Mouse (Mus musculus) stomach, embryonic 16.5 days (tissue): ENCODE data around the gene Cd9. TPM values are rescaled to one million over a fixed set of nuclear protein-coding genes. Genes with fewer than 3 reads are reported as not detected.
A peak's percentile ranks its signal among the peaks of the same experiment; 100 is the strongest.

Experiments used
- ATAC-seq: fragments of 200-750 bp; cut with Nextera tagmentation; 2 replicates; pipeline ENCODE4 v1.8.0; 2017; ENCODE audit warnings: moderate number of reproducible peaks, moderate TSS enrichment; ENCODE audit not compliant: insufficient read depth, low FRiP score
- H3K27ac ChIP-seq: fragments of 300-500 bp; sonication (generic); 2 replicates; pipeline ENCODE4 v1.5.1; 2014; ENCODE audit warnings: low read length
- H3K27me3 ChIP-seq: fragments of 300-500 bp; sonication (generic); 2 replicates; pipeline ENCODE4 v1.6.1; 2014; ENCODE audit warnings: low read length, control low read depth, mixed read lengths; ENCODE audit not compliant: control insufficient read depth, insufficient read depth
- H3K36me3 ChIP-seq: fragments of 300-500 bp; sonication (generic); 2 replicates; pipeline ENCODE4 v1.6.1; 2014; ENCODE audit warnings: low read length; ENCODE audit not compliant: control insufficient read depth, insufficient read depth
- H3K4me1 ChIP-seq: fragments of 300-500 bp; sonication (generic); 2 replicates; pipeline ENCODE4 v1.6.1; 2014; ENCODE audit warnings: low read length, control low read depth, mixed read lengths; ENCODE audit not compliant: control insufficient read depth, insufficient read depth
- H3K4me2 ChIP-seq: fragments of 300-500 bp; sonication (generic); 2 replicates; pipeline ENCODE4 v1.6.1; 2014; ENCODE audit warnings: low read depth, low read length, mixed read lengths
- H3K4me3 ChIP-seq: fragments of 300-500 bp; sonication (generic); replicated peaks from 2 replicates; pipeline ENCODE4 v1.5.1; 2014; ENCODE audit warnings: mild to moderate bottlenecking, low read length
- H3K9ac ChIP-seq: fragments of 300-500 bp; sonication (generic); 2 replicates; pipeline ENCODE4 v1.6.1; 2014; ENCODE audit warnings: low read length
- H3K9me3 ChIP-seq: fragments of 300-500 bp; sonication (generic); replicated peaks from 2 replicates; pipeline ENCODE4 v1.6.1; 2016; ENCODE audit warnings: low read length, control low read depth; ENCODE audit not compliant: control insufficient read depth
- WGBS: fragments of 180-500 bp; shearing (Covaris S2); extraction: QIAGEN DNeasy Blood & Tissue Kit; methylation state at CpG from one replicate; pipeline ENCODE4 v1.1.7; 2014; 5-methylcytosine and 5-hydroxymethylcytosine counted together
- polyA plus RNA-seq: library from polyadenylated mRNA; unstranded; fragments of >200 nt; fragmentation: Nextera tagmentation; extraction: Ambion mirVana; gene quantifications from 2 replicates; pipeline ENCODE4 v1.2.1, GENCODE M21; 2015

The Cd9 gene
- polyA plus RNA-seq, result 452 and 514 TPM in 2 replicates

DNA sequence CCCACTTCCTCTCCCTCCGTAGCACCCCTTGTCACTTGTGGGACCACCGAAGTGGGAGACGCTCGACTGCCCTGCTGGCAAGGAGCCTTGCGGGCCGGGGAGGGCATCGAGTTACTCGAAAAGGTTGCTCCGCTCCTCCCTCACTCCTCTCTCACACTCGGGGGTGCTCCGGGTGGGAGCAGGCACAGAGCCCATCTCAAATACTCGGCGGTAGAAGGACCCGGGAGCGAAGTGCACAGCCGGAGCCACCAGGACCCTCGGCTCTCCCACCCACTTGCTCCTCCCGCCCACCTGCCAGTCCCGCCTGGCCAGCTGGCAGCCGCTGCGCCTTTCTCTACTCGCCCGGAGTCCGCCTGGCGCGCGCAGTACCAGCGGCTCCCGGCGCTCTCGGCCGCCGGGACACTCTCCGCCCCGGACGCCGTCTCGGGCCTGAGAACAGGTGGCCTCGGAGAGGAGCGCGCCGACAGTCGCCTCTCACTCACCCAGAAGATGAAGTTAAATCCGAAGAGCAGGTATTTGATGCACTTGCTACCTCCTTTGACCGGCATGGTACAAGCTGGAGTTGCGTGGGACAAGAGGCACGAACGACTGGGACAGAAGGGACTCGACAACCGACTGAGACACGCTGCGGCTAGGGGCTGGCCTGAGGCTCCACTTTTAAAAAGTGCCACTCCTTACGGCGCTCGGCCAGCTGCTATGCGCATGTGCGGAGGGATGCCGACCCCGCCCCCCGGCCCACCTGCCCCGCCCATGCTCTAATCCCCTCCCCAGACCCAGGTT, at the start of gene Cd9:
Gene Cd9 (minus strand): TSS at position 700 of the 780 bp plus-strand sequence.
- Histone ChIP-seq H3K4me1 (0 out of 2 replicates have a peak, but pooled peaks cover 5% of the 10 kb centered on the region), H3K27me3 (no peaks in the 10 kb centered on the region), H3K4me3 (peak within 1 kb of the TSS; percentile 79), H3K36me3 (no peaks in the 10 kb centered on the region), H3K9ac (peak within 1 kb of the TSS; percentile 89), H3K27ac (peak within 1 kb of the TSS; percentile 91), H3K4me2 (peak within 1 kb of the TSS; percentile 67), H3K9me3 (no peaks in the 10 kb centered on the region)
- WGBS, result under 1% methylated on average over 61 of the region's 61 CpGs
- ATAC-seq, result peak; percentile 86

GRCm38 (mm10) chr6:125541296-125541695, 46.7 kb upstream of the Cd9 start:
- Histone ChIP-seq H3K9me3 (no peaks in the 10 kb centered on the region), H3K27ac (no peak overlapping the region), H3K9ac (no peak overlapping the region), H3K4me2 (no peak overlapping the region), H3K36me3 (no peaks in the 10 kb centered on the region), H3K27me3 (no peaks in the 10 kb centered on the region), H3K4me1 (no peaks in the 10 kb centered on the region), H3K4me3 (no peak overlapping the region)
- no peak for ATAC-seq
- WGBS, result 75% methylated on average over 6 of the region's 6 CpGs

DNA sequence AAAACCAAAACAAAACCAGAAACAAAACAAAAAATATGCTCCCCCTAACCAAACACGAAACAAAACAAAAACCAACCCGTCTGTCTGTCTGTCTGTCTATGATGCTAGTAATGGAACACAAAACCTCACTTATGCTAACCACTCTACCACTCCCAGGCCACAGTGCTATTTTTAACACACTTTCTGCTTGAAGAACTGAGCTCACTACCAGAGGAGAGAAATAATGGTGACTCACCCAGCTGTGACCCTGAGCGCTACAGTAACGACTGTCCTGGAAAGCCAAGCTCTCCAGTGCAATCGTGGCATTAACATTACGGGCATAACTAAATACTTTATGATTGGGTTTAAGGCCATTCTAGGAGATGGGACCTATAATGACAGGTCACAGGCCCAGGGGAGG, 46.2 kb upstream of the Cd9 start:
- H3K9ac ChIP-seq, result no peak overlapping the region
- no peak overlapping the region for H3K4me2 ChIP-seq
- H3K27me3 ChIP-seq, result no peaks in the 10 kb centered on the region
- 81% methylated on average over 6 of the region's 6 CpGs for WGBS
- no peak overlapping the region for H3K4me3 ChIP-seq
- ATAC-seq, result no peak
- H3K27ac ChIP-seq, result no peak overlapping the region
- no peaks in the 10 kb centered on the region for H3K9me3 ChIP-seq
- H3K36me3 ChIP-seq, result no peaks in the 10 kb centered on the region
- no peaks in the 10 kb centered on the region for H3K4me1 ChIP-seq

- no peak for ATAC-seq
- no peaks in the 10 kb centered on the region for H3K9me3 ChIP-seq
- no peak overlapping the region for H3K27ac ChIP-seq
- H3K36me3 ChIP-seq, result no peaks in the 10 kb centered on the region
- no peaks in the 10 kb centered on the region for H3K27me3 ChIP-seq
- H3K9ac ChIP-seq, result no peak overlapping the region
- H3K4me3 ChIP-seq, result no peak overlapping the region
- H3K4me1 ChIP-seq, result no peaks in the 10 kb centered on the region
- H3K4me2 ChIP-seq, result no peak overlapping the region
- 77% methylated on average over 10 of the region's 10 CpGs for WGBS
Observed at GRCm38 (mm10) chr6:125540199-125540598, 45.6 kb upstream of the Cd9 start.

- WGBS, result 38% methylated on average over 8 of the region's 8 CpGs
- H3K4me2 ChIP-seq, result no peak overlapping the region
- ATAC-seq, result peak; percentile 62; the same call in 1 of the 2 replicates
- H3K36me3 ChIP-seq, result no peaks in the 10 kb centered on the region
- H3K9ac ChIP-seq, result no peak overlapping the region
- H3K9me3 ChIP-seq, result no peaks in the 10 kb centered on the region
- H3K27me3 ChIP-seq, result no peaks in the 10 kb centered on the region
- no peak overlapping the region for H3K4me3 ChIP-seq
- H3K27ac ChIP-seq, result no peak overlapping the region
- no peaks in the 10 kb centered on the region for H3K4me1 ChIP-seq
Observed at GRCm38 (mm10) chr6:125539423-125539822, 44.8 kb upstream of the Cd9 start.

GRCm38 (mm10) chr6:125538469-125538868, 43.9 kb upstream of the Cd9 start:
- Histone ChIP-seq H3K27ac (no peak overlapping the region), H3K4me3 (no peak overlapping the region), H3K27me3 (no peaks in the 10 kb centered on the region), H3K9ac (no peak overlapping the region), H3K9me3 (no peaks in the 10 kb centered on the region), H3K4me2 (no peak overlapping the region), H3K4me1 (no peaks in the 10 kb centered on the region), H3K36me3 (no peaks in the 10 kb centered on the region)
- no peak for ATAC-seq
- WGBS, result 78% methylated on average over 5 of the region's 5 CpGs

DNA sequence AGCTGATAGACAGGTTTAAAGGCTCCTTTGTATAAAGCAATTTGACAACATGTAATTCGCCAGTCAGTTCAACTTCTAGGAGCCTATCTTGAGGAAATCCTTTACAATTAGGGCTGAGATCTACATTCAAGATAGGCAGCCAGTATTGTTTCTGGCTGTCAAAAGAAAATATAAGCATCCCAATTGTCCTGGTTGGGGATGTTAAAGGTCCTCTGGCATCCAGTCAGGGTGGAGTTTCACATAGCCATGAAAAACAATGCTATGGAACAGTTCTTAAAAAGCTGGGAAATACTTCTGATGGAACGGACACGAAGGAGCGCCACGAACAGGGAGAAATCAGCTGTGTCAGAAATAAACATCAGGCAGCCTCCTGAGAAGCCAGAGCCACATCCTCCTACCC, 40.4 kb upstream of the Cd9 start:
- H3K4me1 ChIP-seq, result no peaks in the 10 kb centered on the region
- no peaks in the 10 kb centered on the region for H3K36me3 ChIP-seq
- H3K27ac ChIP-seq, result no peak overlapping the region
- no peak overlapping the region for H3K4me3 ChIP-seq
- no peaks in the 10 kb centered on the region for H3K27me3 ChIP-seq
- no peak for ATAC-seq
- no peak overlapping the region for H3K9ac ChIP-seq
- H3K9me3 ChIP-seq, result no peaks in the 10 kb centered on the region
- WGBS, result 76% methylated on average over 5 of the region's 5 CpGs
- H3K4me2 ChIP-seq, result no peak overlapping the region

- no peak overlapping the region for H3K9ac ChIP-seq
- 83% methylated on average over 11 of the region's 11 CpGs for WGBS
- no peaks in the 10 kb centered on the region for H3K9me3 ChIP-seq
- no peak overlapping the region for H3K27ac ChIP-seq
- H3K4me3 ChIP-seq, result no peak overlapping the region
- ATAC-seq, result no peak
- no peaks in the 10 kb centered on the region for H3K36me3 ChIP-seq
- H3K4me2 ChIP-seq, result no peak overlapping the region
- no peaks in the 10 kb centered on the region for H3K4me1 ChIP-seq
- no peaks in the 10 kb centered on the region for H3K27me3 ChIP-seq
Observed at GRCm38 (mm10) chr6:125533104-125533650, 38.6 kb upstream of the Cd9 start.

DNA sequence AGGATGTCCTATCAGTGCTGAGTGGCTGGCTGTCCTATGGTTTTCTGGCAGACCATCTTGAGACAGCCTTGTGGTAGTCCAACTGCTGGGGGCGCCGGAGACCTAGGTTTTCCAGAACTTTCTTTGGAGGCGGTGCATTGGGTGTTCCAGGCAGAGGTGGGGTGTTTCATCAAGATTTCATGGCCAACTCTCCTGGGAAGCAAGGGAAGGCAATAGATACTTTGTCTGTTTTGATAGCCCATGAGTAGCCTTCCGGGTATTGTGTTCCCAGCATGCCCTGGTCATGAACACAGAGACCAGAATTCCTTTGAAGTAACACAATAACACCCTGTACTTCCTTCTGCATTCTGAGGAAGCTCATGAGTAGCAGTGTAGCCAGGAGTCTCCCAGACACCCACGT, 34.9 kb upstream of the Cd9 start:
- Histone ChIP-seq H3K4me3 (no peak overlapping the region), H3K36me3 (no peaks in the 10 kb centered on the region), H3K9me3 (no peaks in the 10 kb centered on the region), H3K4me2 (no peak overlapping the region), H3K4me1 (no peaks in the 10 kb centered on the region), H3K27ac (no peak overlapping the region), H3K9ac (no peak overlapping the region), H3K27me3 (no peaks in the 10 kb centered on the region)
- 82% methylated on average over 5 of the region's 5 CpGs for WGBS
- ATAC-seq, result peak; percentile 40
